Comparison of ENCODE assay signal across 18 mouse cellular contexts in genomic region chr2:174011399-174011798, GRCm38 (mm10).
A peak's percentile ranks its signal among the peaks of the same experiment; 100 is the strongest.
DNase-seq lines count a peak whose midpoint lies in the region; ATAC-seq and TF ChIP-seq lines count a peak whose summit lies in the region.
"Had no signal": no experiment of that assay in that cellular context is flagged by ENCODE, and none has a peak within 500 bp of the region (broad histone marks: within the 10 kb centered on the region; RNA-seq: fewer than 3 reads in every experiment).

No protein-coding gene starts in this region.

- no peak for TF ChIP-seq POLR2A in lung, adult 2 months (IDR thresholded peaks at IDR 0.05; ENCODE audit: borderline replicate concordance, extremely low read depth, low read depth, low read length)
- TF ChIP-seq POLR2A in embryonic fibroblast, embryonic 13.5 days (IDR thresholded peaks at IDR 0.05; ENCODE audit: low read depth, low read length), result no peak

- no peak overlapping the region for H3K9ac ChIP-seq in heart, embryonic 15.5 days
- H3K9ac ChIP-seq in lung, postnatal 0 days (replicated peaks; ENCODE audit: low read depth), result no peak overlapping the region
- H3K9ac ChIP-seq in stomach, embryonic 16.5 days (ENCODE audit: low read length), result 0 out of 2 replicates have a peak overlapping the region, but pooled peaks have one; percentile 2
- no peak overlapping the region for H3K9ac ChIP-seq in midbrain, embryonic 13.5 days (replicated peaks)
- H3K9ac ChIP-seq in liver, postnatal 0 days (replicated peaks), result no peak overlapping the region
- H3K9ac ChIP-seq: liver, embryonic 14.5 days; neural tube, embryonic 12.5 days had no signal

- H3K4me1 ChIP-seq in heart, embryonic 15.5 days (replicated peaks), result peaks cover 12% of the 10 kb centered on the region
- no peaks in the 10 kb centered on the region for H3K4me1 ChIP-seq in lung, postnatal 0 days (ENCODE audit: insufficient read depth, low read depth, low read length)
- no peaks in the 10 kb centered on the region for H3K4me1 ChIP-seq in lung, adult 2 months (ENCODE audit: control insufficient read depth, insufficient read depth, low read length)
- no peaks in the 10 kb centered on the region; the same call in 1 of the 2 replicates for H3K4me1 ChIP-seq in embryonic fibroblast, embryonic 13.5 days (ENCODE audit: control insufficient read depth, insufficient read depth, low read length)
- H3K4me1 ChIP-seq in stomach, embryonic 16.5 days (ENCODE audit: control insufficient read depth, insufficient read depth, low read length), result peaks cover 16% of the 10 kb centered on the region
- peaks cover 19% of the 10 kb centered on the region for H3K4me1 ChIP-seq in midbrain, embryonic 13.5 days (replicated peaks)
- H3K4me1 ChIP-seq in liver, postnatal 0 days (ENCODE audit: insufficient read depth), result peaks cover 2% of the 10 kb centered on the region; the same call in 1 of the 2 replicates

- ATAC-seq in heart, embryonic 15.5 days (replicated peaks; ENCODE audit: insufficient number of reproducible peaks, insufficient read depth, low FRiP score, low read depth), result 0 out of 2 replicates have a peak, but pooled peaks have one; percentile 48
- ATAC-seq in lung, postnatal 0 days, result 0 out of 2 replicates have a peak, but pooled peaks have one; percentile 31
- ATAC-seq in stomach, embryonic 16.5 days (ENCODE audit: insufficient read depth, low FRiP score), result peak; percentile 33; the same call in 1 of the 2 replicates
- ATAC-seq in midbrain, embryonic 13.5 days, result no peak
- ATAC-seq in liver, postnatal 0 days, result no peak

- no peaks in the 10 kb centered on the region for H3K9me3 ChIP-seq in heart, embryonic 15.5 days (replicated peaks)
- no peaks in the 10 kb centered on the region for H3K9me3 ChIP-seq in lung, postnatal 0 days (ENCODE audit: low read length)
- H3K9me3 ChIP-seq in stomach, embryonic 16.5 days (replicated peaks; ENCODE audit: control insufficient read depth, low read length), result no peaks in the 10 kb centered on the region
- H3K9me3 ChIP-seq in midbrain, embryonic 13.5 days, result no peaks in the 10 kb centered on the region
- H3K9me3 ChIP-seq in liver, postnatal 0 days (ENCODE audit: low read length), result no peaks in the 10 kb centered on the region
- H3K9me3 ChIP-seq: neural tube, embryonic 12.5 days had no signal

- no peaks in the 10 kb centered on the region for H3K36me3 ChIP-seq in heart, embryonic 15.5 days
- H3K36me3 ChIP-seq in lung, postnatal 0 days (ENCODE audit: insufficient read depth, low read length), result no peaks in the 10 kb centered on the region
- H3K36me3 ChIP-seq in stomach, embryonic 16.5 days (ENCODE audit: control insufficient read depth, insufficient read depth, low read length), result no peaks in the 10 kb centered on the region
- no peaks in the 10 kb centered on the region for H3K36me3 ChIP-seq in midbrain, embryonic 13.5 days
- H3K36me3 ChIP-seq in liver, postnatal 0 days (replicated peaks; ENCODE audit: insufficient read depth, low read length), result no peaks in the 10 kb centered on the region
- H3K36me3 ChIP-seq: G1E; neural tube, embryonic 12.5 days had no signal

- TF ChIP-seq EP300 in lung, postnatal 0 days (IDR thresholded peaks at IDR 0.05), result no peak
- TF ChIP-seq EP300 in liver, postnatal 0 days (IDR thresholded peaks at IDR 0.05; ENCODE audit: low read depth), result no peak

- H3K27me3 ChIP-seq in heart, embryonic 15.5 days, result no peaks in the 10 kb centered on the region
- H3K27me3 ChIP-seq in lung, postnatal 0 days (replicated peaks; ENCODE audit: insufficient read depth, low read length), result no peaks in the 10 kb centered on the region
- H3K27me3 ChIP-seq in stomach, embryonic 16.5 days (ENCODE audit: control insufficient read depth, insufficient read depth, low read length), result no peaks in the 10 kb centered on the region
- no peaks in the 10 kb centered on the region for H3K27me3 ChIP-seq in midbrain, embryonic 13.5 days
- no peaks in the 10 kb centered on the region for H3K27me3 ChIP-seq in liver, postnatal 0 days (ENCODE audit: insufficient read depth, low read length)
- H3K27me3 ChIP-seq: neural tube, embryonic 12.5 days had no signal

- H3K4me3 ChIP-seq in heart, embryonic 15.5 days, result no peak overlapping the region
- H3K4me3 ChIP-seq in lung, postnatal 0 days (ENCODE audit: low read depth, low read length), result no peak overlapping the region
- no peak overlapping the region for H3K4me3 ChIP-seq in lung, adult 2 months (replicated peaks; ENCODE audit: extremely low read depth, low read depth, low read length)
- no peak overlapping the region for H3K4me3 ChIP-seq in embryonic fibroblast, embryonic 13.5 days (ENCODE audit: insufficient read depth, low read length)
- H3K4me3 ChIP-seq in stomach, embryonic 16.5 days (replicated peaks; ENCODE audit: low read length), result no peak overlapping the region
- no peak overlapping the region for H3K4me3 ChIP-seq in midbrain, embryonic 13.5 days (replicated peaks)
- H3K4me3 ChIP-seq in liver, postnatal 0 days (ENCODE audit: low read depth, low read length), result no peak overlapping the region
- H3K4me3 ChIP-seq: neural tube, embryonic 12.5 days had no signal

- H3K27ac ChIP-seq in heart, embryonic 15.5 days, result no peak overlapping the region
- no peak overlapping the region for H3K27ac ChIP-seq in lung, postnatal 0 days (ENCODE audit: low read length)
- H3K27ac ChIP-seq in embryonic fibroblast, embryonic 13.5 days (ENCODE audit: insufficient read depth, low read length), result peak overlapping the region; percentile 76
- H3K27ac ChIP-seq in stomach, embryonic 16.5 days (ENCODE audit: low read length), result peak overlapping the region; percentile 81
- no peak overlapping the region for H3K27ac ChIP-seq in midbrain, embryonic 13.5 days
- H3K27ac ChIP-seq in liver, postnatal 0 days (ENCODE audit: low read depth), result no peak overlapping the region
- H3K27ac ChIP-seq: liver, embryonic 14.5 days; neural tube, embryonic 12.5 days had no signal

- intact Hi-C loops in heart, postnatal 25 days (cut with DNase I), result no loop called here

- H3K4me2 ChIP-seq in heart, embryonic 15.5 days, result peak overlapping the region; percentile 23
- no peak overlapping the region for H3K4me2 ChIP-seq in lung, postnatal 0 days (replicated peaks; ENCODE audit: low read depth, low read length)
- H3K4me2 ChIP-seq in stomach, embryonic 16.5 days (ENCODE audit: low read depth, low read length), result peak overlapping the region; percentile 14; the same call in 1 of the 2 replicates
- no peak overlapping the region for H3K4me2 ChIP-seq in midbrain, embryonic 13.5 days (replicated peaks)
- H3K4me2 ChIP-seq in liver, postnatal 0 days (ENCODE audit: low read depth, low read length), result no peak overlapping the region
- H3K4me2 ChIP-seq: neural tube, embryonic 12.5 days had no signal

- TF ChIP-seq CTCF in lung, postnatal 0 days (IDR thresholded peaks at IDR 0.05), result no peak
- TF ChIP-seq CTCF in lung, adult 2 months (IDR thresholded peaks at IDR 0.05; ENCODE audit: insufficient read depth, low read length), result no peak
- TF ChIP-seq CTCF in embryonic fibroblast, embryonic 13.5 days (IDR thresholded peaks at IDR 0.05; ENCODE audit: borderline replicate concordance, insufficient read depth, low read length), result no peak
- no peak for TF ChIP-seq CTCF in liver, postnatal 0 days (IDR thresholded peaks at IDR 0.05; ENCODE audit: low read depth)

- WGBS in heart, embryonic 15.5 days, result 19% methylated on average over 8 of the region's 8 CpGs
- WGBS in lung, postnatal 0 days, result 36% methylated on average over 8 of the region's 8 CpGs
- WGBS in lung, adult 2 months, result 48% methylated on average over 8 of the region's 8 CpGs
- WGBS in stomach, embryonic 16.5 days, result 23% methylated on average over 8 of the region's 8 CpGs
- WGBS in midbrain, embryonic 13.5 days, result 69% methylated on average over 8 of the region's 8 CpGs
- WGBS in liver, postnatal 0 days (ENCODE audit: insufficient replicate concordance), result 57% methylated on average over 8 of the region's 8 CpGs

- no peak for DNase-seq in heart, postnatal 25 days (ENCODE audit: low spot score)
- DNase-seq in lung, postnatal 0 days (ENCODE audit: low spot score), result no peak
- DNase-seq in lung, adult 2 months, result no peak
- DNase-seq in liver, postnatal 0 days, result no peak
- DNase-seq: adrenal gland, postnatal 10 days; cerebellum, adult 2 months; gastrocnemius, postnatal 25 days; kidney, adult 2 months; kidney, postnatal 36 days; retina, postnatal 1 day; thymus, postnatal 14 days had no signal

Comparison
In these comparisons a context has a peak if more than half of its experiments do, and no peak if none do; other contexts are left out.
1. ATAC-seq: peak in heart, embryonic 15.5 days (single experiment), lung, postnatal 0 days (single experiment) and stomach, embryonic 16.5 days (single experiment); none in midbrain, embryonic 13.5 days (single experiment) and liver, postnatal 0 days (single experiment).
2. H3K27ac ChIP-seq: peak in embryonic fibroblast, embryonic 13.5 days (single experiment) and stomach, embryonic 16.5 days (single experiment); none in heart, embryonic 15.5 days (single experiment), lung, postnatal 0 days (single experiment), midbrain, embryonic 13.5 days (single experiment) and liver, postnatal 0 days (single experiment).
3. H3K4me2 ChIP-seq: peak in heart, embryonic 15.5 days (single experiment) and stomach, embryonic 16.5 days (single experiment); none in lung, postnatal 0 days (single experiment), midbrain, embryonic 13.5 days (single experiment) and liver, postnatal 0 days (single experiment).